Mouse (Mus musculus) embryonic fibroblast, embryonic 13.5 days (primary cell): ENCODE data around the gene Rybp.

Experiments used
- CTCF ChIP-seq: IDR thresholded peaks from 2 replicates; pipeline ENCODE4 v1.5.1; 2011; ENCODE audit warnings: mild to moderate bottlenecking, control low read depth, low read length, moderate library complexity, borderline replicate concordance; ENCODE audit not compliant: insufficient read depth
- POLR2A ChIP-seq: IDR thresholded peaks from 2 replicates; pipeline ENCODE4 v1.6.1; 2011; ENCODE audit warnings: low read depth, mild to moderate bottlenecking, control low read depth, low read length, moderate library complexity

DNA sequence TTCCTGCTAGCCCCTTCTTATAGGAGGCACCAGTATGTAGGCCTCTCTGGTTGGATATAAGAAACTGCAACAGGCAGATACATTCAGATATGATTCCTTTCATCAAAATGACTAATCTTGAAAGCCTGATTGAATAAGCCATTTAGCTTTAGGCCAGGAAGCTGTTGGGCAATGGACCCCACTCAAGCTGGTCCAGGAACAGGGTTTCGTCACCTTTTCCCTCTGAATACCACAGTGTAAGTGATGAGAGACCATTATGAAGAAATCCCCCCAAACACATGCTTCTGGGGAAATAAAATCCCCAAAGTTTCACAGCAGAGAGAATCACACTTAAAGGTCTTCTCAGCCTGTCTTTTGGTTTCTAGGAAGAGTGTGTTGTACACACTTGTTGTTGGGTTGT is 23.9 kb upstream of the Rybp start:
- TF ChIP-seq POLR2A (no peak), CTCF (no peak)
